Mouse (Mus musculus): ENCODE measurements around the gene Tenm2.

Tenm2 gene

GRCm38 (mm10) chr11:36911406-36911805 lies 324.4 kb downstream of the Tenm2 start:
- no peak for DNase-seq (ENCODE audit: low read depth in 1 of 2, low spot score in 2 of 2)

GRCm38 (mm10) chr11:36909036-36909435 lies 326.7 kb downstream of the Tenm2 start:
- DNase-seq (ENCODE audit: low read depth in 1 of 2, low spot score in 2 of 2) = no peak

GRCm38 (mm10) chr11:36902302-36902701 lies 333.5 kb downstream of the Tenm2 start:
- no peak for DNase-seq (ENCODE audit: low read depth in 1 of 2, low spot score in 2 of 2)

GRCm38 (mm10) chr11:36893061-36893460 lies 342.7 kb downstream of the Tenm2 start:
- no peak for DNase-seq (ENCODE audit: low read depth in 1 of 2, low spot score in 2 of 2)

GRCm38 (mm10) chr11:36891106-36891505 lies 344.7 kb downstream of the Tenm2 start:
- no peak for DNase-seq (ENCODE audit: low read depth in 1 of 2, low spot score in 2 of 2)

- DNase-seq (ENCODE audit: low read depth in 1 of 2, low spot score in 2 of 2) = no peak
These were observed 348.3 kb downstream of the Tenm2 start for GRCm38 (mm10) chr11:36887490-36887889.

GRCm38 (mm10) chr11:36886147-36886546 lies 349.6 kb downstream of the Tenm2 start:
- no peak for DNase-seq (ENCODE audit: low read depth in 1 of 2, low spot score in 2 of 2)

- DNase-seq (ENCODE audit: low read depth in 1 of 2, low spot score in 2 of 2) = no peak
These were observed 362.8 kb downstream of the Tenm2 start for GRCm38 (mm10) chr11:36872961-36873360.

GRCm38 (mm10) chr11:36870548-36870947 lies 365.2 kb downstream of the Tenm2 start:
- DNase-seq (ENCODE audit: low read depth in 1 of 2, low spot score in 2 of 2) = no peak

GRCm38 (mm10) chr11:36851690-36852089 lies 384.1 kb downstream of the Tenm2 start:
- no peak for DNase-seq (ENCODE audit: low read depth in 1 of 2, low spot score in 2 of 2)

- no peak for DNase-seq (ENCODE audit: low read depth in 1 of 2, low spot score in 2 of 2)
These were observed 388.3 kb downstream of the Tenm2 start for GRCm38 (mm10) chr11:36847451-36847850.

- no peak for DNase-seq (ENCODE audit: low read depth in 1 of 2, low spot score in 2 of 2)
These were observed 402.9 kb downstream of the Tenm2 start for GRCm38 (mm10) chr11:36832855-36833254.

GRCm38 (mm10) chr11:36831511-36831910 lies 404.3 kb downstream of the Tenm2 start:
- DNase-seq (ENCODE audit: low read depth in 1 of 2, low spot score in 2 of 2) = no peak

GRCm38 (mm10) chr11:36824666-36825065 lies 411.1 kb downstream of the Tenm2 start:
- DNase-seq (ENCODE audit: low read depth in 1 of 2, low spot score in 2 of 2) = no peak

- no peak for DNase-seq (ENCODE audit: low read depth in 1 of 2, low spot score in 2 of 2)
These were observed 431.1 kb downstream of the Tenm2 start for GRCm38 (mm10) chr11:36804615-36805014.

GRCm38 (mm10) chr11:36802208-36802631 lies 433.5 kb downstream of the Tenm2 start:
- DNase-seq (ENCODE audit: low read depth in 1 of 2, low spot score in 2 of 2) = no peak

GRCm38 (mm10) chr11:36801683-36802082 lies 434.1 kb downstream of the Tenm2 start:
- no peak for DNase-seq (ENCODE audit: low read depth in 1 of 2, low spot score in 2 of 2)

- no peak for DNase-seq (ENCODE audit: low read depth in 1 of 2, low spot score in 2 of 2)
These were observed 436.4 kb downstream of the Tenm2 start for GRCm38 (mm10) chr11:36799409-36799808.

GRCm38 (mm10) chr11:36758009-36758408 lies 477.8 kb downstream of the Tenm2 start:
- no peak for DNase-seq (ENCODE audit: low read depth in 1 of 2, low spot score in 2 of 2)

- DNase-seq (ENCODE audit: low read depth in 1 of 2, low spot score in 2 of 2) = no peak
These were observed 489.5 kb downstream of the Tenm2 start for GRCm38 (mm10) chr11:36746286-36746685.

- DNase-seq (ENCODE audit: low read depth in 1 of 2, low spot score in 2 of 2) = no peak
These were observed 508.0 kb downstream of the Tenm2 start for GRCm38 (mm10) chr11:36727800-36728199.

- no peak for DNase-seq (ENCODE audit: low read depth in 1 of 2, low spot score in 2 of 2)
These were observed 532.9 kb downstream of the Tenm2 start for GRCm38 (mm10) chr11:36702881-36703280.

- DNase-seq (ENCODE audit: low read depth in 1 of 2, low spot score in 2 of 2) = no peak
These were observed 534.8 kb downstream of the Tenm2 start for GRCm38 (mm10) chr11:36700951-36701350.

- no peak for DNase-seq (ENCODE audit: low read depth in 1 of 2, low spot score in 2 of 2)
These were observed 535.6 kb downstream of the Tenm2 start for GRCm38 (mm10) chr11:36700131-36700530.

Data from monocyte, adult 2 months (primary cell).